Mouse (Mus musculus) heart, adult 2 months (tissue): ENCODE results near the gene Olfr1341. TPM values are rescaled to one million over a fixed set of nuclear protein-coding genes. Genes with fewer than 3 reads are reported as not detected.

Source experiments
- DNase-seq, 2 experiments: peaks; one replicate each; pipeline ENCODE4 v3.0.0; 2021
- H3K27ac ChIP-seq: fragments of 200-600 bp; 2 replicates; pipeline ENCODE4 v1.8.1; 2022
- H3K27me3 ChIP-seq: fragments of 200-500 bp; 2 replicates; pipeline ENCODE4 v1.6.1; 2012; ENCODE audit warnings: mild to moderate bottlenecking, low read length, inconsistent platforms, mixed read lengths; ENCODE audit not compliant: control insufficient read depth, insufficient read depth
- H3K36me3 ChIP-seq: fragments of 200-500 bp; 2 replicates; pipeline ENCODE4 v1.6.1; 2012; ENCODE audit warnings: low read length, inconsistent platforms; ENCODE audit not compliant: control insufficient read depth, insufficient read depth
- H3K4me1 ChIP-seq: fragments of 200-500 bp; 2 replicates; pipeline ENCODE4 v1.6.1; 2011; ENCODE audit warnings: low read length; ENCODE audit not compliant: control insufficient read depth, insufficient read depth
- H3K4me3 ChIP-seq: fragments of 200-600 bp; 2 replicates; pipeline ENCODE4 v1.8.1; 2022
- H3K79me2 ChIP-seq: fragments of 200-500 bp; replicated peaks from 2 replicates; pipeline ENCODE4 v1.6.1; 2012; ENCODE audit warnings: mild to moderate bottlenecking, inconsistent platforms, low read length, moderate library complexity, mixed read lengths; ENCODE audit not compliant: control insufficient read depth, insufficient read depth
- H3K9ac ChIP-seq: fragments of 200-500 bp; 2 replicates; pipeline ENCODE4 v1.6.1; 2012; ENCODE audit warnings: low read depth, mild to moderate bottlenecking, control low read depth, inconsistent platforms, low read length, mixed read lengths
- CTCF ChIP-seq: fragments of 200-600 bp; IDR thresholded peaks from 2 replicates; pipeline ENCODE4 v1.8.1; 2022; ENCODE audit warnings: antibody characterized with exemption, mild to moderate bottlenecking, moderate library complexity
- EP300 ChIP-seq: fragments of 200-500 bp; IDR thresholded peaks from 2 replicates; pipeline ENCODE4 v1.6.1; 2011; ENCODE audit warnings: low read depth, low read length, control low read depth; ENCODE audit not compliant: insufficient read depth
- POLR2A ChIP-seq: fragments of 200-500 bp; IDR thresholded peaks from 2 replicates; pipeline ENCODE4 v1.6.1; 2011; ENCODE audit warnings: mild to moderate bottlenecking, low read depth, low read length, control low read depth; ENCODE audit not compliant: insufficient read depth
- WGBS: fragments of 180-500 bp; shearing (Covaris S2); methylation state at CpG from one replicate; pipeline ENCODE4 v1.1.7; 2018; 5-methylcytosine and 5-hydroxymethylcytosine counted together
- intact Hi-C: fragments of 180-260 bp; cut with DNase I; formaldehyde crosslinking; loops from one replicate; pipeline ENCODE4 v1.15.1; 2025
- polyA plus RNA-seq: library from polyadenylated mRNA; depleted of rRNA; stranded (reverse); fragments of >200 nt; gene quantifications from 2 replicates; pipeline ENCODE4 v1.2.3, GENCODE M21; 2012; rRNA removed
- total RNA-seq, 2 experiments: library from RNA; stranded (reverse); gene quantifications; 2 replicates each; pipeline ENCODE4 v1.2.3; 2021

Gene Olfr1341
- total and polyA plus RNA-seq, 3 experiments: not detected

- Histone ChIP-seq H3K27me3 (peaks cover 2% of the 10 kb centered on the region; the same call in 1 of the 2 replicates), H3K36me3 (no peaks in the 10 kb centered on the region), H3K9ac (no peak overlapping the region), H3K4me1 (no peaks in the 10 kb centered on the region), H3K4me3 (no peak overlapping the region), H3K27ac (no peak overlapping the region), H3K79me2 (no peaks in the 10 kb centered on the region)
- WGBS: 11% methylated on average over 11 of the region's 11 CpGs
- intact Hi-C loops: no loop called here
- DNase-seq: no peak
- TF ChIP-seq CTCF (no peak), POLR2A (no peak), EP300 (no peak)
Measured at GRCm38 (mm10) chr4:118740988-118741698, 37.8 kb downstream of the Olfr1341 start.

- Histone ChIP-seq H3K36me3 (no peaks in the 10 kb centered on the region), H3K79me2 (no peaks in the 10 kb centered on the region), H3K27ac (no peak overlapping the region), H3K4me3 (no peak overlapping the region), H3K27me3 (peaks cover 2% of the 10 kb centered on the region; the same call in 1 of the 2 replicates), H3K4me1 (no peaks in the 10 kb centered on the region), H3K9ac (no peak overlapping the region)
- intact Hi-C loops: no loop called here
- no peak for DNase-seq
- no peak for TF ChIP-seq CTCF
- no peak for TF ChIP-seq POLR2A
- WGBS: 15% methylated on average over 16 of the region's 16 CpGs
Measured at GRCm38 (mm10) chr4:118741881-118742280, 38.6 kb downstream of the Olfr1341 start.

- Histone ChIP-seq H3K27ac (no peak within 1 kb of the TSS), H3K4me1 (no peaks in the 10 kb centered on the region), H3K79me2 (no peaks in the 10 kb centered on the region), H3K27me3 (no peaks in the 10 kb centered on the region), H3K36me3 (no peaks in the 10 kb centered on the region), H3K4me3 (no peak within 1 kb of the TSS), H3K9ac (no peak within 1 kb of the TSS)
- TF ChIP-seq POLR2A: no peak
- no peak for TF ChIP-seq EP300
- no peak for TF ChIP-seq CTCF
- no peak for DNase-seq
- intact Hi-C loops: no loop called here
- 72% methylated on average over 1 of the region's 1 CpGs for WGBS
Measured at GRCm38 (mm10) chr4:118758637-118759036, 55.3 kb downstream of the Olfr1341 start, which contains the start of gene Olfr1338. TSS of gene Olfr1338 (minus strand) at chr4:118758737.

Other genes starting within 250 kb of the Olfr1341 start
- 1 to 10 TPM in 1 of 2 experiments, under 1 TPM in 1; 0.31 to 1.5 TPM for gene Mpl, start 246.0 kb upstream of the Olfr1341 start, total RNA-seq
- gene Mpl, start 246.0 kb upstream of the Olfr1341 start, polyA plus RNA-seq: 0.67 and 1.3 TPM in 2 replicates
- 10 to 100 TPM; 59.8 to 63.3 TPM for gene Tie1, start 213.5 kb upstream of the Olfr1341 start, total RNA-seq
- 66.8 and 82.3 TPM in 2 replicates for gene Tie1, start 213.5 kb upstream of the Olfr1341 start, polyA plus RNA-seq
- gene 2610528J11Rik, start 176.5 kb upstream of the Olfr1341 start, total RNA-seq: not detected
- gene 2610528J11Rik, start 176.5 kb upstream of the Olfr1341 start, polyA plus RNA-seq: 0.37 TPM in 1 of 2 replicates, not detected in the other
- not detected for gene Tmem125, start 159.5 kb upstream of the Olfr1341 start, total RNA-seq
- gene Tmem125, start 159.5 kb upstream of the Olfr1341 start, polyA plus RNA-seq: 0.44 and 0.70 TPM in 2 replicates
- under 1 TPM in 1 of 2 experiments, not detected in 1; 0.05 TPM for gene Cfap57, start 82.7 kb upstream of the Olfr1341 start, total RNA-seq
- 0.03 and 0.14 TPM in 2 replicates for gene Cfap57, start 82.7 kb upstream of the Olfr1341 start, polyA plus RNA-seq
- 10 to 100 TPM; 34.1 to 38.1 TPM for gene Ebna1bp2, start 82.7 kb upstream of the Olfr1341 start, total RNA-seq
- 20.0 and 22.4 TPM in 2 replicates for gene Ebna1bp2, start 82.7 kb upstream of the Olfr1341 start, polyA plus RNA-seq
- not detected for gene Olfr62, start 44.6 kb upstream of the Olfr1341 start, total RNA-seq
- not detected in 2 replicates for gene Olfr62, start 44.6 kb upstream of the Olfr1341 start, polyA plus RNA-seq
- gene Olfr1342, start 10.8 kb upstream of the Olfr1341 start, total RNA-seq: not detected
- gene Olfr1342, start 10.8 kb upstream of the Olfr1341 start, polyA plus RNA-seq: not detected in 2 replicates
- not detected for gene Olfr1340, start 16.6 kb downstream of the Olfr1341 start, total RNA-seq
- gene Olfr1340, start 16.6 kb downstream of the Olfr1341 start, polyA plus RNA-seq: not detected in 2 replicates
- gene Olfr1339, start 28.7 kb downstream of the Olfr1341 start, total RNA-seq: not detected
- not detected in 2 replicates for gene Olfr1339, start 28.7 kb downstream of the Olfr1341 start, polyA plus RNA-seq
- gene Olfr1338, start 55.2 kb downstream of the Olfr1341 start, total RNA-seq: not detected
- not detected in 2 replicates for gene Olfr1338, start 55.2 kb downstream of the Olfr1341 start, polyA plus RNA-seq
- not detected for gene Olfr1337, start 79.1 kb downstream of the Olfr1341 start, total RNA-seq
- gene Olfr1337, start 79.1 kb downstream of the Olfr1341 start, polyA plus RNA-seq: not detected in 2 replicates
- not detected for gene Olfr1335, start 106.4 kb downstream of the Olfr1341 start, total RNA-seq
- gene Olfr1335, start 106.4 kb downstream of the Olfr1341 start, polyA plus RNA-seq: not detected in 2 replicates
- gene Olfr1333, start 132.8 kb downstream of the Olfr1341 start, total RNA-seq: not detected
- gene Olfr1333, start 132.8 kb downstream of the Olfr1341 start, polyA plus RNA-seq: not detected in 2 replicates
- not detected for gene Olfr1331, start 161.1 kb downstream of the Olfr1341 start, total RNA-seq
- not detected in 2 replicates for gene Olfr1331, start 161.1 kb downstream of the Olfr1341 start, polyA plus RNA-seq
- not detected for gene Olfr1330, start 185.1 kb downstream of the Olfr1341 start, total RNA-seq
- gene Olfr1330, start 185.1 kb downstream of the Olfr1341 start, polyA plus RNA-seq: not detected in 2 replicates
- gene Olfr1329, start 213.9 kb downstream of the Olfr1341 start, total RNA-seq: not detected
- not detected in 2 replicates for gene Olfr1329, start 213.9 kb downstream of the Olfr1341 start, polyA plus RNA-seq
- gene Olfr1328, start 235.1 kb downstream of the Olfr1341 start, total RNA-seq: not detected
- gene Olfr1328, start 235.1 kb downstream of the Olfr1341 start, polyA plus RNA-seq: not detected in 2 replicates